Mouse (Mus musculus) intestine, embryonic 16.5 days (tissue): ENCODE measurements around the gene Grin2a. TPM values are rescaled to one million over a fixed set of nuclear protein-coding genes. Genes with fewer than 3 reads are reported as not detected.
"Not testable (repeated sequence)": the region's sequence is repeated elsewhere in the genome, so short reads cannot be mapped to it uniquely, and the experiment has no call there.

ENCODE experiments used
- ATAC-seq: fragments of 200-750 bp; cut with Nextera tagmentation; 2 replicates; pipeline ENCODE4 v1.8.0; 2017; ENCODE audit warnings: moderate TSS enrichment, moderate library complexity
- H3K27ac ChIP-seq: fragments of 300-500 bp; sonication (generic); 2 replicates; pipeline ENCODE4 v1.5.1; 2014; ENCODE audit warnings: mild to moderate bottlenecking, low read length
- H3K27me3 ChIP-seq: fragments of 300-500 bp; sonication (generic); replicated peaks from 2 replicates; pipeline ENCODE4 v1.6.1; 2014; ENCODE audit warnings: low read length, control low read depth, mixed read lengths; ENCODE audit not compliant: control insufficient read depth, insufficient read depth
- H3K36me3 ChIP-seq: fragments of 300-500 bp; sonication (generic); 2 replicates; pipeline ENCODE4 v1.6.1; 2014; ENCODE audit warnings: low read length, control low read depth; ENCODE audit not compliant: control insufficient read depth, insufficient read depth
- H3K4me1 ChIP-seq: fragments of 300-500 bp; sonication (generic); 2 replicates; pipeline ENCODE4 v1.6.1; 2014; ENCODE audit warnings: low read length, control low read depth, mixed read lengths; ENCODE audit not compliant: control insufficient read depth, insufficient read depth
- H3K4me2 ChIP-seq: fragments of 300-500 bp; sonication (generic); 2 replicates; pipeline ENCODE4 v1.6.1; 2014; ENCODE audit warnings: low read depth, low read length, control low read depth
- H3K4me3 ChIP-seq: fragments of 300-500 bp; sonication (generic); 2 replicates; pipeline ENCODE4 v1.5.1; 2014; ENCODE audit warnings: mild to moderate bottlenecking, low read length
- H3K9ac ChIP-seq: fragments of 300-500 bp; sonication (generic); 2 replicates; pipeline ENCODE4 v1.6.1; 2014; ENCODE audit warnings: low read depth, low read length
- H3K9me3 ChIP-seq: fragments of 300-500 bp; sonication (generic); 2 replicates; pipeline ENCODE4 v1.6.1; 2016; ENCODE audit warnings: low read length, control low read depth; ENCODE audit not compliant: control insufficient read depth
- WGBS: fragments of 180-500 bp; shearing (Covaris S2); extraction: QIAGEN DNeasy Blood & Tissue Kit; methylation state at CpG from one replicate; pipeline ENCODE4 v1.1.7; 2014; 5-methylcytosine and 5-hydroxymethylcytosine counted together
- polyA plus RNA-seq: library from polyadenylated mRNA; unstranded; fragments of >200 nt; fragmentation: Nextera tagmentation; extraction: Ambion mirVana; gene quantifications from 2 replicates; pipeline ENCODE4 v1.2.1, GENCODE M21; 2015

Grin2a gene
- polyA plus RNA-seq, 1 experiment from 2014 or later = 0.12 TPM

GRCm38 (mm10) chr16:9616807-9617206, 378.6 kb downstream of the Grin2a start:
- WGBS = 80% methylated on average over 4 of the region's 4 CpGs
- H3K4me3 ChIP-seq = no peak overlapping the region

GRCm38 (mm10) chr16:9612596-9612995, 382.8 kb downstream of the Grin2a start:
- not testable (repeated sequence) for H3K4me2 ChIP-seq

More at GRCm38 (mm10) chr16:9616807-9617206, 378.6 kb downstream of the Grin2a start:
- H3K36me3 ChIP-seq = no peaks in the 10 kb centered on the region
- no peak overlapping the region for H3K27ac ChIP-seq
- no peak overlapping the region for H3K4me2 ChIP-seq
- ATAC-seq = no peak
- H3K27me3 ChIP-seq = no peaks in the 10 kb centered on the region
- H3K9ac ChIP-seq = no peak overlapping the region
- H3K4me1 ChIP-seq = no peaks in the 10 kb centered on the region
- no peaks in the 10 kb centered on the region for H3K9me3 ChIP-seq

GRCm38 (mm10) chr16:9607432-9607831, 387.9 kb downstream of the Grin2a start:
- Histone ChIP-seq H3K9ac (no peak overlapping the region), H3K4me1 (no peaks in the 10 kb centered on the region), H3K4me2 (no peak overlapping the region), H3K4me3 (no peak overlapping the region), H3K27ac (no peak overlapping the region), H3K36me3 (no peaks in the 10 kb centered on the region), H3K27me3 (no peaks in the 10 kb centered on the region), H3K9me3 (no peaks in the 10 kb centered on the region)
- 69% methylated on average over 2 of the region's 2 CpGs for WGBS
- ATAC-seq = no peak; the same call in 1 of the 2 replicates

More at GRCm38 (mm10) chr16:9612596-9612995, 382.8 kb downstream of the Grin2a start:
- not testable (repeated sequence) for H3K9me3 ChIP-seq, H3K27me3 ChIP-seq, H3K36me3 ChIP-seq, H3K4me3 ChIP-seq, H3K4me1 ChIP-seq, H3K27ac ChIP-seq, ATAC-seq, H3K9ac ChIP-seq
- 81% methylated on average over 5 of the region's 6 CpGs for WGBS

- H3K9me3 ChIP-seq = no peaks in the 10 kb centered on the region
- no peak overlapping the region for H3K9ac ChIP-seq
- no peak for ATAC-seq
- H3K27ac ChIP-seq = no peak overlapping the region
- no peaks in the 10 kb centered on the region for H3K4me1 ChIP-seq
- H3K27me3 ChIP-seq = no peaks in the 10 kb centered on the region
- H3K36me3 ChIP-seq = no peaks in the 10 kb centered on the region
- WGBS = 76% methylated on average over 5 of the region's 5 CpGs
- H3K4me2 ChIP-seq = no peak overlapping the region
- H3K4me3 ChIP-seq = no peak overlapping the region
Measured at GRCm38 (mm10) chr16:9603983-9604382, 391.4 kb downstream of the Grin2a start.

- H3K9ac ChIP-seq = no peak overlapping the region
- no peak overlapping the region for H3K4me2 ChIP-seq
- ATAC-seq = no peak
- no peaks in the 10 kb centered on the region for H3K9me3 ChIP-seq
- H3K27ac ChIP-seq = no peak overlapping the region
- 75% methylated on average over 2 of the region's 2 CpGs for WGBS
- H3K27me3 ChIP-seq = no peaks in the 10 kb centered on the region
- no peak overlapping the region for H3K4me3 ChIP-seq
- no peaks in the 10 kb centered on the region for H3K4me1 ChIP-seq
- no peaks in the 10 kb centered on the region for H3K36me3 ChIP-seq
Measured at GRCm38 (mm10) chr16:9602579-9602978, 392.8 kb downstream of the Grin2a start.

- H3K36me3 ChIP-seq = no peaks in the 10 kb centered on the region
- no peak overlapping the region for H3K4me2 ChIP-seq
- no peaks in the 10 kb centered on the region for H3K9me3 ChIP-seq
- no peak overlapping the region for H3K9ac ChIP-seq
- H3K4me1 ChIP-seq = no peaks in the 10 kb centered on the region
- no peaks in the 10 kb centered on the region for H3K27me3 ChIP-seq
- H3K4me3 ChIP-seq = no peak overlapping the region
- no peak for ATAC-seq
- no peak overlapping the region for H3K27ac ChIP-seq
- 74% methylated on average over 2 of the region's 2 CpGs for WGBS
Measured at GRCm38 (mm10) chr16:9589176-9589575, 406.2 kb downstream of the Grin2a start.

GRCm38 (mm10) chr16:9588431-9588830, 406.9 kb downstream of the Grin2a start:
- Histone ChIP-seq H3K9me3 (no peaks in the 10 kb centered on the region), H3K36me3 (no peaks in the 10 kb centered on the region)

GRCm38 (mm10) chr16:9583981-9584380, 411.4 kb downstream of the Grin2a start:
- Histone ChIP-seq H3K27me3 (no peaks in the 10 kb centered on the region), H3K9me3 (no peaks in the 10 kb centered on the region), H3K27ac (no peak overlapping the region), H3K4me1 (no peaks in the 10 kb centered on the region), H3K9ac (no peak overlapping the region), H3K4me2 (no peak overlapping the region), H3K36me3 (no peaks in the 10 kb centered on the region), H3K4me3 (no peak overlapping the region)
- no peak for ATAC-seq
- WGBS = 70% methylated on average over 2 of the region's 2 CpGs

More at GRCm38 (mm10) chr16:9588431-9588830, 406.9 kb downstream of the Grin2a start:
- ATAC-seq = no peak
- Histone ChIP-seq H3K4me1 (no peaks in the 10 kb centered on the region), H3K27ac (no peak overlapping the region), H3K4me2 (no peak overlapping the region), H3K27me3 (no peaks in the 10 kb centered on the region), H3K9ac (no peak overlapping the region), H3K4me3 (no peak overlapping the region)
- WGBS = 58% methylated on average over 3 of the region's 3 CpGs

- Histone ChIP-seq H3K27me3 (no peaks in the 10 kb centered on the region), H3K4me2 (no peak overlapping the region), H3K4me3 (no peak overlapping the region), H3K27ac (no peak overlapping the region), H3K9ac (no peak overlapping the region), H3K9me3 (no peaks in the 10 kb centered on the region), H3K36me3 (no peaks in the 10 kb centered on the region), H3K4me1 (no peaks in the 10 kb centered on the region)
- 42% methylated on average over 1 of the region's 1 CpGs for WGBS
- ATAC-seq = no peak
Measured at GRCm38 (mm10) chr16:9571793-9572192, 423.6 kb downstream of the Grin2a start.

GRCm38 (mm10) chr16:9567286-9567685, 428.1 kb downstream of the Grin2a start:
- Histone ChIP-seq H3K27ac (no peak overlapping the region), H3K4me1 (no peaks in the 10 kb centered on the region), H3K9ac (no peak overlapping the region), H3K4me3 (no peak overlapping the region), H3K36me3 (no peaks in the 10 kb centered on the region), H3K9me3 (no peaks in the 10 kb centered on the region), H3K27me3 (no peaks in the 10 kb centered on the region), H3K4me2 (no peak overlapping the region)
- 37% methylated on average over 2 of the region's 2 CpGs for WGBS
- ATAC-seq = 0 out of 2 replicates have a peak, but pooled peaks have one; percentile 48
